Mouse (Mus musculus): ENCODE results near the gene Acot9. TPM values are rescaled to one million over a fixed set of nuclear protein-coding genes. Genes with fewer than 3 reads are reported as not detected.

Gene Acot9
- total RNA-seq (2023), result 10 to 100 TPM; 44.1 to 52.6 TPM

GRCm38 (mm10) chrX:155262235-155262914, at the start of gene Acot9:
Acot9 (plus strand) TSS chrX:155262443.

DNA sequence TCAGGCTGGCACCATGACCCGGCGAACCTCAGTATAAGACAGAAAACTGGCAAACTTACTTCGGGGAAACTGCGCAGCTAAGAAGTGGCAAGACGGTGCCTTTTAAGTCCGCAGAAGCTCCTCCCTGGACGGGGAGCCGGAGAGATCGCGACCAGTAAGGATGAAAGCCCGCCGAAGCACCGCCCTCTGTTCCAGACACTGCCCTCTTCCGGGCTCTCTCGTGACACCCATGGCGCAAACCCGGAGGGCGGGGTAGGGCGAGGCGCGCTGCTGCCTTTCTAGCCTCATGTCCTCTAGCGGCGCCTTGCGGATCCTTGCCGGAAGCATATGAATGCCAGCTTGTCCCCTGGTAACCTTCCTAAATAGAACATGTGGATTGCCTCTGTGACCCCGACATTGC, 46.0 kb upstream of the Acot9 start, which contains the start of gene Sat1:
Sat1 (minus strand) TSS at position 179 of the 400 bp plus-strand sequence.

DNA sequence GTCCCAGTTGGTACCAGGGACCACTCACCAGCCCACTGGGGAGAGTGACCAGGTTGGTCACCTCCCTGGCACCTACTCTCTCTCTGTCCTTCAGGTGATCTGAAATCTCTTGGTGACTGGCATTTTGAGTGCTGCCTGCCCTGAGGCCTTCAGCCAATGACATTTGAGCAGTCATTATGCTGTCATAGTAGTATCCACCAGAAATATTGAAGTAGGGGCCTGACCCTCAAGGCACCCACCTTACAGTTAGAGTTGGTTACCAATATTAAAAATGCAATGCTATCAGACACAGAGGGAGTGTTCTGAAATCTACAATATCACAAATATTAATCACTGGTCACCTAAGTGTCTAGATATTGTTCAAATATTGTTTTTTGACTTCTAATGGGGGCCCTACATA, 78.4 kb downstream of the Acot9 start, which contains the start of gene Prdx4:
Prdx4 (minus strand) TSS at position 101 of the 400 bp plus-strand sequence.

Other genes with a start within 250 kb of the Acot9 start
- gene Magea5, start 199.3 kb upstream of the Acot9 start, total RNA-seq (2023), result not detected
- gene Magea1, start 172.7 kb upstream of the Acot9 start, total RNA-seq (2023), result not detected
- gene Magea2, start 168.8 kb upstream of the Acot9 start, total RNA-seq (2023), result not detected
- gene Cldn34b2, start 134.0 kb upstream of the Acot9 start, total RNA-seq (2023), result not detected
- gene Sat1, start 46.0 kb upstream of the Acot9 start, total RNA-seq (2023), result 100 to 1,000 TPM; 704 to 802 TPM
- gene Prdx4, start 78.3 kb downstream of the Acot9 start, total RNA-seq (2023), result 10 to 100 TPM; 25.4 to 28.8 TPM